9 mouse cellular contexts compared by ENCODE assay signal in the genomic region with DNA sequence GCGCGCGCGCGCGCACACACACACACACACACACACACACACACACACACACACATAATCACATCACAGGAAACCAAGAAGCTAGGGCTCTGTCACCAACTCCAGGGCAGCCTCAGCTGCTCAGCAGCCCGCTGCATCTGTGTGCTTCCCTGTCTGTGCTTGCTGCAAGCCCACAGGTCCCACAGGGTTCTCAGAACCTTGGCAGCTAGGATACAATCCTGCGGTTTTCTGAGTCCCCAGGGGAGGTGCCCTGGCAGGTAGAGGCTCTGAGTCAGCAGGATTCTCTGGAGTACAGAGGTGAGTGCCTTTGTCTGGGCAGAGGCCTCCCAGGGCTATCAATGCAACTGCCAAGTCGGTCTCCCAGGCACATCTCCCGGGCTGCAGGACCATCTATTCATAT. TPM values are rescaled to one million over a fixed set of nuclear protein-coding genes. Genes with fewer than 3 reads are reported as not detected.
A peak's percentile ranks its signal among the peaks of the same experiment; 100 is the strongest.
DNase-seq lines count a peak whose midpoint lies in the region; ATAC-seq and TF ChIP-seq lines count a peak whose summit lies in the region.
"Had no signal": no experiment of that assay in that cellular context is flagged by ENCODE, and none has a peak within 500 bp of the region (broad histone marks: within the 10 kb centered on the region; RNA-seq: fewer than 3 reads in every experiment).

No protein-coding gene starts in this region.

- intact Hi-C loops in left cerebral cortex, postnatal 36 days (cut with DNase I), result no loop called here

- no peak overlapping the region for H3K4me3 ChIP-seq in lung, embryonic 14.5 days (ENCODE audit: low read depth, low read length)
- H3K4me3 ChIP-seq: neural tube, embryonic 12.5 days had no signal

- H3K4me2 ChIP-seq in lung, embryonic 14.5 days, result no peak overlapping the region
- H3K4me2 ChIP-seq: neural tube, embryonic 12.5 days had no signal

- no peak overlapping the region for H3K27ac ChIP-seq in lung, embryonic 14.5 days (ENCODE audit: low read depth)
- H3K27ac ChIP-seq: neural tube, embryonic 12.5 days had no signal

- H3K4me1 ChIP-seq in lung, embryonic 14.5 days (ENCODE audit: insufficient read depth), result no peaks in the 10 kb centered on the region

- DNase-seq in CD4-positive, CD25-positive, alpha-beta regulatory T cell, adult 2 months (ENCODE audit: low read depth, low spot score), result peak; percentile 4
- DNase-seq in 3134 (ENCODE audit: extremely low read depth, insufficient read length, low spot score), result peak; percentile 76
- peak; percentile 87 for DNase-seq in fibroblast of lung, adult 2 months (ENCODE audit: low read depth)
- peak; percentile 28 for DNase-seq in lung, embryonic 14.5 days
- DNase-seq in layer of hippocampus, postnatal 36 days, result no peak
- DNase-seq in left cerebral cortex, postnatal 36 days (ENCODE audit: low spot score in 2 of 2), result no peak
- no peak for DNase-seq in spleen, postnatal 36 days (ENCODE audit: low spot score in 2 of 2)

- no peaks in the 10 kb centered on the region for H3K9me3 ChIP-seq in lung, embryonic 14.5 days (ENCODE audit: low read depth, low read length)
- H3K9me3 ChIP-seq: neural tube, embryonic 12.5 days had no signal

- H3K9ac ChIP-seq in lung, embryonic 14.5 days, result no peak overlapping the region
- H3K9ac ChIP-seq: neural tube, embryonic 12.5 days had no signal

- no peak for TF ChIP-seq CTCF in lung, embryonic 14.5 days (IDR thresholded peaks at IDR 0.05; ENCODE audit: low read depth)

- 57% methylated on average over 10 of the region's 10 CpGs for WGBS in lung, embryonic 14.5 days

- H3K36me3 ChIP-seq in lung, embryonic 14.5 days (ENCODE audit: insufficient read depth), result no peaks in the 10 kb centered on the region
- H3K36me3 ChIP-seq: neural tube, embryonic 12.5 days had no signal

- no peak for ATAC-seq in CD4-positive, CD25-positive, alpha-beta regulatory T cell, adult 4 months
- no peak for ATAC-seq in lung, embryonic 14.5 days (ENCODE audit: insufficient read depth)

- no peaks in the 10 kb centered on the region for H3K27me3 ChIP-seq in lung, embryonic 14.5 days (ENCODE audit: insufficient read depth, low read length)

RNA-seq across cellular contexts. Expression of gene Pitpnm3, which starts 7.3 kb away (rescaled TPM):
- under 1 TPM in 1 of 2 experiments, not detected in 1; 0.11 TPM for polyA plus RNA-seq in CD4-positive, CD25-positive, alpha-beta regulatory T cell, adult 4 months (2017; shearing (Covaris generic))
- 0.89 and 1.0 TPM in 2 replicates for polyA plus RNA-seq in lung, embryonic 14.5 days (2014; fragmentation: Nextera tagmentation; extraction: Ambion mirVana)
- 10 to 100 TPM; 26.0 to 27.9 TPM for total RNA-seq in layer of hippocampus, postnatal 36 days (2021)
- 10 to 100 TPM; 74.9 to 83.2 TPM for total RNA-seq in left cerebral cortex, postnatal 36 days (2021)

Comparison
In these comparisons a context has a peak if more than half of its experiments do, and no peak if none do; other contexts are left out.
1. DNase-seq: peak in CD4-positive, CD25-positive, alpha-beta regulatory T cell, adult 2 months (single experiment), 3134 (single experiment), fibroblast of lung, adult 2 months (single experiment) and lung, embryonic 14.5 days (single experiment); none in layer of hippocampus, postnatal 36 days (0 of 2), left cerebral cortex, postnatal 36 days (0 of 2) and spleen, postnatal 36 days (0 of 2).